Mouse (Mus musculus) midbrain, postnatal 0 days (tissue): ENCODE results near the gene Slit1. TPM values are rescaled to one million over a fixed set of nuclear protein-coding genes. Genes with fewer than 3 reads are reported as not detected.

Experiments used
- ATAC-seq: fragments of 200-750 bp; cut with Nextera tagmentation; 2 replicates; pipeline ENCODE4 v1.8.0; 2017; ENCODE audit warnings: moderate number of reproducible peaks, mild to moderate bottlenecking, moderate TSS enrichment, moderate library complexity; ENCODE audit not compliant: low FRiP score
- DNase-seq: peaks from one replicate; pipeline ENCODE4 v3.0.0-alpha.2; 2015; ENCODE audit warnings: low spot score
- H3K27ac ChIP-seq: fragments of 300-500 bp; sonication (generic); 2 replicates; pipeline ENCODE4 v1.5.1; 2014; ENCODE audit warnings: low read depth, mild to moderate bottlenecking, low read length, mixed read lengths
- H3K27me3 ChIP-seq: fragments of 300-500 bp; sonication (generic); 2 replicates; pipeline ENCODE4 v1.6.1; 2014; ENCODE audit warnings: low read length, control low read depth, mixed read lengths; ENCODE audit not compliant: insufficient read depth
- H3K36me3 ChIP-seq: fragments of 300-500 bp; sonication (generic); 2 replicates; pipeline ENCODE4 v1.6.1; 2014; ENCODE audit warnings: low read length, control low read depth, mixed read lengths; ENCODE audit not compliant: insufficient read depth
- H3K4me1 ChIP-seq: fragments of 300-500 bp; sonication (generic); 2 replicates; pipeline ENCODE4 v1.6.1; 2014; ENCODE audit warnings: mild to moderate bottlenecking, control low read depth, antibody characterized with exemption, low read length, mixed read lengths; ENCODE audit not compliant: insufficient read depth
- H3K4me2 ChIP-seq: fragments of 300-500 bp; sonication (generic); 2 replicates; pipeline ENCODE4 v1.6.1; 2014; ENCODE audit warnings: low read depth, mild to moderate bottlenecking, low read length, mixed read lengths; ENCODE audit not compliant: poor library complexity, severe bottlenecking
- H3K4me3 ChIP-seq: fragments of 300-500 bp; sonication (generic); 2 replicates; pipeline ENCODE4 v1.5.1; 2014; ENCODE audit warnings: low read depth, mild to moderate bottlenecking, low read length, moderate library complexity
- H3K9ac ChIP-seq: fragments of 300-500 bp; sonication (generic); replicated peaks from 2 replicates; pipeline ENCODE4 v1.6.1; 2014; ENCODE audit warnings: mild to moderate bottlenecking, low read length, moderate library complexity, mixed read lengths; ENCODE audit not compliant: poor library complexity, severe bottlenecking
- H3K9me3 ChIP-seq: fragments of 300-500 bp; sonication (generic); 2 replicates; pipeline ENCODE4 v1.6.1; 2016; ENCODE audit warnings: low read length, control low read depth
- CTCF ChIP-seq: IDR thresholded peaks from 2 replicates; pipeline ENCODE4 v1.5.1; 2016; ENCODE audit warnings: antibody characterized with exemption, mild to moderate bottlenecking
- WGBS: fragments of 180-500 bp; shearing (Covaris S2); extraction: QIAGEN DNeasy Blood & Tissue Kit; methylation state at CpG from one replicate; pipeline ENCODE4 v1.1.7; 2014; 5-methylcytosine and 5-hydroxymethylcytosine counted together
- polyA plus RNA-seq: library from polyadenylated mRNA; unstranded; fragments of >200 nt; fragmentation: Nextera tagmentation; extraction: Ambion mirVana; gene quantifications from 2 replicates; pipeline ENCODE4 v1.2.1, GENCODE M21; 2015
- total RNA-seq: library from RNA; depleted of rRNA; stranded (reverse); fragments of >200 nt; gene quantifications from 2 replicates; pipeline ENCODE4 v1.2.3, GENCODE M21; 2014

Gene Slit1
- total and polyA plus RNA-seq, 2 experiments from 2014 or later, result 17.0 to 74.2 TPM

DNA sequence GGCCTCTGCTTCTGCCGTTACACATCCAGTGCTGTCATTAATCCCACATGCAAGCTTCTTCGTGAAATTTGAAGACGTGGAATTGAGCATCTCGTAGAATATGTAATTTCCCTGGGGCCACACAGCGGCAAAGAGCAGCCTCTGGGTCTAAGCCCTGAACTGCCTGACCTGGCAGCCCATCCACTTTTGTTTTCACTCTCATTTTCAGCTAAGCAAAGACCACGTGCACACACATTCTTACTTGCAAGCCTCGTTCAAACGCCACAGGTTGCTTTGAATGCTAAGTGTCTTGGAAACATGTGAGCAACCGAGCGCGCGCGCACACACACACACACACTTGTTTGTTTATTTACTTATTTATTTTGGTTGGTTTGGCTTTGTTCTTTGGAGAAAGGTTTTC lies 126.4 kb downstream of the Slit1 start:
- 63% methylated on average over 13 of the region's 13 CpGs for WGBS

DNA sequence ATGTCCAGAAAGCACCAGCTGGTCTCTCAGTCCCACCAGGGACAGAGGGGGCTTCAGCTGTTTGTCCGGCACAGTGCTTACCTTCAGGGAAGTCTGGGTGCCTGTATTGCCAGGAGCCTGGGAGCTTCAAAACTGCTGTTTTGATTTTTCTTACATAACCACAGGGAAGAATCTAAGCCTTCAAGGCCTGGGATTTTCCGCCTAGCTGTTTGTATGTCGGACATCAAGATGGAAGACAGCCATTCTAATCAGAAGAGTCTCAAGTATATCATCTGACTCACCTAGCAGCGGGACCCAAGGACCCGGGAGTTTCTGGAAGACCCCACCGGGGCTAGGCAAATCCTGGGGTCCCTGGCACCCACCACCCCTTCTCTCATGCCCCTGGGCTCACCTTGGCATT lies 127.2 kb downstream of the Slit1 start:
- H3K4me1 ChIP-seq, result 0 out of 2 replicates have a peak, but pooled peaks cover 4% of the 10 kb centered on the region
- H3K4me2 ChIP-seq, result no peak overlapping the region
- no peaks in the 10 kb centered on the region for H3K9me3 ChIP-seq
- H3K27ac ChIP-seq, result no peak overlapping the region
- H3K27me3 ChIP-seq, result no peaks in the 10 kb centered on the region
- H3K9ac ChIP-seq, result no peak overlapping the region
- TF ChIP-seq CTCF, result no peak
- H3K36me3 ChIP-seq, result no peaks in the 10 kb centered on the region
- no peak for DNase-seq
- WGBS, result 75% methylated on average over 6 of the region's 6 CpGs
- ATAC-seq, result no peak
- no peak overlapping the region for H3K4me3 ChIP-seq

More for the DNA sequence above, 126.4 kb downstream of the Slit1 start:
- ATAC-seq (no peak), DNase-seq (no peak)
- Histone ChIP-seq H3K9ac (no peak overlapping the region), H3K4me2 (no peak overlapping the region), H3K9me3 (no peaks in the 10 kb centered on the region), H3K27ac (no peak overlapping the region), H3K4me3 (no peak overlapping the region), H3K27me3 (no peaks in the 10 kb centered on the region), H3K36me3 (no peaks in the 10 kb centered on the region), H3K4me1 (0 out of 2 replicates have a peak, but pooled peaks cover 4% of the 10 kb centered on the region)
- TF ChIP-seq CTCF, result no peak

DNA sequence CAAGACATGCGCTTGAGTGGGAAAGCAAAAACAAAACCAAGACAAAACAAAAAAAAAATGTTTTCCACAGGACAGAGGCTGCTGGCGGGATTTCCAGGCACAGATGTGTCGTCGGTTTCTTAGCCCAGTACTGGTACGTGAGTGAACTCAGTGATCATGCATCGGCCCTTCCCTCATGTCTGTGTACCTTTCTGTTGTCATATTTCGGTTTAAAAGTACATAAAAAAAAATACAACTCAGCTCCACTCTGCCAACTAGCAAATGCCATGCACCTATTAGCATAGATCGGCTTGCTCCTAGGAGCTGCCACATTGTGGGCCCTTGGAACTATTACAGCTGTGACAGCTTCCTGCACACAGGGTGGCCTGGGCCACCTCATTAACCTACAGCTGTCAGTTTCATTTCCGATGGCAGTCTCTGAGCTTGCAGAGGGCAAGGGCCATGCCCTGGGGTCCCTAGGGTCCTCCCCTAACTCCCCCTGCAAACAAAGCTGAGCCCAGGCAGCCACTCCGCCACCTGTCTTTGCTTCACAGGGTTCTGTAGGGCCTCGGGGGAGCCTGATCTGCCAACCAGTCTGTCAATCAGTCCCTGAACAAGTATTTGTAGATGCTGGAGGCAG lies 127.8 kb downstream of the Slit1 start:
- H3K9ac ChIP-seq, result no peak overlapping the region
- H3K9me3 ChIP-seq, result no peaks in the 10 kb centered on the region
- H3K4me2 ChIP-seq, result no peak overlapping the region
- H3K27ac ChIP-seq, result no peak overlapping the region
- 47% methylated on average over 11 of the region's 11 CpGs for WGBS
- DNase-seq (no peak), ATAC-seq (no peak)
- no peak for TF ChIP-seq CTCF
- peaks cover 4% of the 10 kb centered on the region; the same call in 1 of the 2 replicates for H3K36me3 ChIP-seq
- no peaks in the 10 kb centered on the region for H3K27me3 ChIP-seq
- H3K4me3 ChIP-seq, result no peak overlapping the region
- 0 out of 2 replicates have a peak, but pooled peaks cover 4% of the 10 kb centered on the region for H3K4me1 ChIP-seq

DNA sequence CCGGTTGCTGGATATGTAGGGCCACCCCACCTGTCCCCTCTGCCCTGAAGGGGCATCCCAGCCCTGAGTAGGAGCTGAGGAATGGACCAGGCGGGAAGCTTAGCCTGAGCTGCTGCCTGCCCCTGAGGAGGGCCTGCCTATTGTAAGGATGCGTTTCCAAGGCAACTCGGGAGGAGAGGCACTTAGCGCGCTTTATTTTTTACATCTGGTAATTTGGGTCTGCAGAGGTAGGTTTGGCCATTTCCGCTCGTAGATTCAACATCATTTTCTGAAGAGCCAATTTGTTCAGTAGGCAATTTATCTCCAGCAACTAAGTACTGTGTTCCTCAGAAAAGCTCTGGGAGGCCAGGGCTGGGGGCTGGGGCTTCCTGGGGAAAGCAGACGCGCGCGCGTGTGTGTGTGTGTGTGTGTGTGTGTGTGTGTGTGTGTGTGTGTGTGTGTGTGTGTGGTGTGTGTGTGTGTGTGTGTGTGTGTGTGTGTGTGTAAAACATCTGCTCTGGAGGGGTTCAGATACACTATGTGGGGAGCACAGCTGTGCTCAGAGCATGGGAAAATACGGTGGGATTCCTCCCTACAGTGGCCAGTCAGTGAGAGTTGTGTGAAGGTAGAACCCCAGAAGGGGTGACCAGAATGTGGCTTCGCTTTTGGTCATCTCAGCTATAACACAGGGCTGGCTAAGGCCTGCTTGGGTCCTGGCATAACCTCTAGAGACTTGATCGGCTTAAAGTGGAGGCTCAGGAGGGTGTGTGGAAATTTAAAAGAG lies 130.0 kb downstream of the Slit1 start:
- H3K9ac ChIP-seq, result no peak overlapping the region
- no peak for ATAC-seq

GRCm38 (mm10) chr19:41611683-41612082 lies 131.8 kb downstream of the Slit1 start:
- TF ChIP-seq CTCF, result no peak
- Histone ChIP-seq H3K9ac (no peak overlapping the region), H3K36me3 (peaks cover 6% of the 10 kb centered on the region), H3K27me3 (no peaks in the 10 kb centered on the region), H3K27ac (no peak overlapping the region), H3K4me2 (no peak overlapping the region), H3K4me1 (0 out of 2 replicates have a peak, but pooled peaks cover 4% of the 10 kb centered on the region), H3K9me3 (no peaks in the 10 kb centered on the region), H3K4me3 (no peak overlapping the region)
- WGBS, result 79% methylated on average over 6 of the region's 6 CpGs
- no peak for ATAC-seq
- no peak for DNase-seq

More for the DNA sequence above, 130.0 kb downstream of the Slit1 start:
- 0 out of 2 replicates have a peak, but pooled peaks cover 4% of the 10 kb centered on the region for H3K4me1 ChIP-seq
- peaks cover 6% of the 10 kb centered on the region; the same call in 1 of the 2 replicates for H3K36me3 ChIP-seq
- no peaks in the 10 kb centered on the region for H3K9me3 ChIP-seq
- no peak for TF ChIP-seq CTCF
- peak; percentile 57 for DNase-seq
- peak overlapping the region; percentile 6; the same call in 1 of the 2 replicates for H3K4me2 ChIP-seq
- 19% methylated on average over 16 of the region's 16 CpGs for WGBS
- H3K27me3 ChIP-seq, result no peaks in the 10 kb centered on the region
- H3K4me3 ChIP-seq, result no peak overlapping the region
- peak overlapping the region; percentile 57; the same call in 1 of the 2 replicates for H3K27ac ChIP-seq
